Mouse (Mus musculus): ENCODE measurements around the gene Tmem174. TPM values are rescaled to one million over a fixed set of nuclear protein-coding genes. Genes with fewer than 3 reads are reported as not detected.

The Tmem174 gene
- polyA plus RNA-seq, 1 experiment = not detected

- TF ChIP-seq POLR2A (IDR thresholded peaks at IDR 0.05; ENCODE audit: low read depth, low read length) (no peak), CTCF (IDR thresholded peaks at IDR 0.05; ENCODE audit: borderline replicate concordance, insufficient read depth, low read length) (no peak)
- no peak overlapping the region for H3K27ac ChIP-seq (ENCODE audit: insufficient read depth, low read length)
- H3K4me3 ChIP-seq (ENCODE audit: insufficient read depth, low read length) = no peak overlapping the region
- no peaks in the 10 kb centered on the region; the same call in 1 of the 2 replicates for H3K4me1 ChIP-seq (ENCODE audit: control insufficient read depth, insufficient read depth, low read length)
Measured at GRCm38 (mm10) chr13:98636571-98636970, 639 bp downstream of the Tmem174 start.

GRCm38 (mm10) chr13:98633641-98634484 is 3.3 kb downstream of the Tmem174 start:
- no peak overlapping the region for H3K27ac ChIP-seq (ENCODE audit: insufficient read depth, low read length)
- no peaks in the 10 kb centered on the region; the same call in 1 of the 2 replicates for H3K4me1 ChIP-seq (ENCODE audit: control insufficient read depth, insufficient read depth, low read length)
- H3K4me3 ChIP-seq (ENCODE audit: insufficient read depth, low read length) = no peak overlapping the region
- TF ChIP-seq CTCF (IDR thresholded peaks at IDR 0.05; ENCODE audit: borderline replicate concordance, insufficient read depth, low read length) (no peak), POLR2A (IDR thresholded peaks at IDR 0.05; ENCODE audit: low read depth, low read length) (no peak)

DNA sequence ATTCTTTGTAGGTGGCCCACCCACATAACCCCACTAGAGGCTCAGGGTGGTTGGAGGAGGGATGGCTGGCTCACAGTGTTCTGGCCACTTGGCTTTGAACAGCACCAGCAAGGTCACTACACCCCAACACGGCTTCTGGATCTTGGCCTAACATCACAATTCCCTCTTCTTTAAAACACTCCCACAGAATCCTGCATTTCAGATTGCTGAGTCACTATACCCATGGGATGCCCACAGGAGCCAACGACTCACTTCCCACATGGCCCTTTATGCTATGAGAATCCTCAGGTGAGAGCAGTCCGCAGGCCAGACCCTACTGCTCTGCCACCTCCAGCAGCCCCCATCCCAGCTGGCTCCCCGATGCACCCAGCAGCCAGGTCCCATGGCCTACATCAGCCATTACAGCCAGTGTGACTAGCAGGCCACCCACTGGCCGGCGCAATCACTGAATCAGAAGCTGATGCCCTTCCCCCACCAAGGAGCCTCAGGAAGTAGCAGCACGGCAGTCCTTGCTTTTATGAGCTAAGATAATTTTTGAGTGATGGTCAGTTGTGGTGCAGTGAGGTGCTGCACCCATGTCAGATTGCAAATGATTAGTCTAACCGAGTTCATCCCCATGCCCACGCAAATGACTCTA is 4.8 kb downstream of the Tmem174 start:
- Histone ChIP-seq H3K27ac (ENCODE audit: insufficient read depth, low read length) (no peak overlapping the region), H3K4me3 (ENCODE audit: insufficient read depth, low read length) (no peak overlapping the region), H3K4me1 (ENCODE audit: control insufficient read depth, insufficient read depth, low read length) (no peaks in the 10 kb centered on the region; the same call in 1 of the 2 replicates)
- TF ChIP-seq POLR2A (IDR thresholded peaks at IDR 0.05; ENCODE audit: low read depth, low read length) = no peak
- TF ChIP-seq CTCF (IDR thresholded peaks at IDR 0.05; ENCODE audit: borderline replicate concordance, insufficient read depth, low read length) = no peak

DNA sequence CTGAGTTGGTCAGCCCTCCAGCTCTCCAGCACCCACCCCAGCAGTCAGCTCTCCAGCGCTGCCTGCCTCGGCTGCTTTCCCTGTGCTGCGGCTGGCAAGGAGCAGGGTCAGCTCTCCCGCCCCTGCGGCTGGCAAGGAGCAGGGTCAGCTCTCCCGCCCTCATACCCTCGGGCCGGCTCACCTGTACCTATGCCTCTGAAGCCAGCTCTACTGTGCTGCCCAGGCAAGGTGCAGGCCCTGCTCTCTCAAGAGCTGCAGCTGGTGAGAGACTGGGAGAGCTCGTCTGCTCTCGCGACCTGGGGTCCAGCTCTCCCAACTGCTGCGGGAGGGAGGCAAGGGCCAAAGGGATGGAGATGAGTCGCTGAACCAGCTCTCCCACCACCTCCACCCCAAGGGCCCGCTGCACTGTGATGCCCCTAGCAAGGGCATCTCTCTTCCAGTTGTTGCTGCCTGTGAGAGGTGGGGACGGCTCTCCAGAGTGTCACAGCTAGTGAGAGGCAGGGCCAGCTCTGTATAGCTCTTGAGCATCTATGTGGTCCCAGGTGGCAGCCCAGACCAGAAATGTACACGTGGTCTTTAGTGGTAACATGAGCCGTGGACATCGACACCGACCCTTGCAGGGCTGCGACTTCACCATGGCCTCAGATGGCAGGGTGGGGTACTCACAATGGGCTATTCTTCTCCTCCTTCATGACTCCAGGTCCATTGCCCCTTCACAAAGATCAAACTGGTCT is 5.9 kb downstream of the Tmem174 start:
- TF ChIP-seq CTCF (IDR thresholded peaks at IDR 0.05; ENCODE audit: borderline replicate concordance, insufficient read depth, low read length) = no peak
- TF ChIP-seq POLR2A (IDR thresholded peaks at IDR 0.05; ENCODE audit: low read depth, low read length) = no peak
- Histone ChIP-seq H3K4me1 (ENCODE audit: control insufficient read depth, insufficient read depth, low read length) (no peaks in the 10 kb centered on the region; the same call in 1 of the 2 replicates), H3K4me3 (ENCODE audit: insufficient read depth, low read length) (no peak overlapping the region), H3K27ac (ENCODE audit: insufficient read depth, low read length) (no peak overlapping the region)

DNA sequence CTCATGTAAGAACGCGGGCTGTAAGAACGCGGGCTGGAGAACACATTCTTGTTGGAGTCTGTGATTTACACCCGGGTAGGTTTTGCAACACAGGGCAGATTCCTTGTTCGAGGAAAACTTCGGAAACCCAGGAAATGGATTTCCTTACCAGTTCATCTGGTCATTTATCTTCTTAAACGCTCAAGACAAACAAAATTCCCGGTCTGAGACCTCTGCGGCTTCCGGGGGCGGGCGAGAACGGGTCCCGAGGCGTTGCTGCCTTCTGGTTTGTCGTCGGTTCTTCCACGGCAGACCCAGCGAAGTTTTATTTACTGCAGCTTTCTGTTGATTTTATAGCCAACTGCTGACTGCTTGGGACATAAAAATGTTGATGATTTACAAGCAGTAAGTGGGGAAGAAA is 10.5 kb downstream of the Tmem174 start:
- Histone ChIP-seq H3K4me1 (ENCODE audit: control insufficient read depth, insufficient read depth, low read length) (peaks cover 6% of the 10 kb centered on the region), H3K4me3 (ENCODE audit: insufficient read depth, low read length) (no peak overlapping the region), H3K27ac (ENCODE audit: insufficient read depth, low read length) (no peak overlapping the region)
- TF ChIP-seq CTCF (IDR thresholded peaks at IDR 0.05; ENCODE audit: borderline replicate concordance, insufficient read depth, low read length) (no peak), POLR2A (IDR thresholded peaks at IDR 0.05; ENCODE audit: low read depth, low read length) (no peak)

DNA sequence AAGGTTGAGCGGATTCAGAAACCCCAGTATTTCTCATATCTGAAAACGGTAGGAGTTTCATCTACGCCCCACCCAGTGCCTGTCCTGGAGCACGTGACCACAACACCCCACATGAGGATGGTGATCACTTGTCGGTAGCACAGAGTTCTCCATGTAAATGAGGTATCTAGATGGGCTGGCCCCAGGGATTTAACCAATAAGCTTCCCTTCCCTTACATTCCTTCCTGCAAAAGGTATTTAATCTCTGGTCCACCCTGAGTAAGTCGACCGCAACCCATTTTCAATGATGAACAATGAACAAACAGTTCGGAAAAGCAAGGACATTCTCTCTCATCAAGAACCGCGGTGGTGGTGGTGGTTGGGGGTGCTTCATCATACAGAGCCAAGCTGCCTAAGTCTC is 12.7 kb downstream of the Tmem174 start:
- peaks cover 6% of the 10 kb centered on the region for H3K4me1 ChIP-seq (ENCODE audit: control insufficient read depth, insufficient read depth, low read length)
- TF ChIP-seq CTCF (IDR thresholded peaks at IDR 0.05; ENCODE audit: borderline replicate concordance, insufficient read depth, low read length) (no peak), POLR2A (IDR thresholded peaks at IDR 0.05; ENCODE audit: low read depth, low read length) (no peak)
- H3K27ac ChIP-seq (ENCODE audit: insufficient read depth, low read length) = no peak overlapping the region
- H3K4me3 ChIP-seq (ENCODE audit: insufficient read depth, low read length) = no peak overlapping the region

GRCm38 (mm10) chr13:98622881-98623549 is 14.2 kb downstream of the Tmem174 start:
- H3K4me3 ChIP-seq (ENCODE audit: insufficient read depth, low read length) = no peak overlapping the region
- no peak overlapping the region for H3K27ac ChIP-seq (ENCODE audit: insufficient read depth, low read length)
- TF ChIP-seq POLR2A (IDR thresholded peaks at IDR 0.05; ENCODE audit: low read depth, low read length) = no peak
- TF ChIP-seq CTCF (IDR thresholded peaks at IDR 0.05; ENCODE audit: borderline replicate concordance, insufficient read depth, low read length) = no peak
- peaks cover 6% of the 10 kb centered on the region for H3K4me1 ChIP-seq (ENCODE audit: control insufficient read depth, insufficient read depth, low read length)

GRCm38 (mm10) chr13:98617429-98618067 is 19.7 kb downstream of the Tmem174 start:
- H3K4me1 ChIP-seq (ENCODE audit: control insufficient read depth, insufficient read depth, low read length) = no peaks in the 10 kb centered on the region
- TF ChIP-seq CTCF (IDR thresholded peaks at IDR 0.05; ENCODE audit: borderline replicate concordance, insufficient read depth, low read length) (no peak), POLR2A (IDR thresholded peaks at IDR 0.05; ENCODE audit: low read depth, low read length) (no peak)
- no peak overlapping the region for H3K27ac ChIP-seq (ENCODE audit: insufficient read depth, low read length)
- no peak overlapping the region for H3K4me3 ChIP-seq (ENCODE audit: insufficient read depth, low read length)
